Mouse (Mus musculus) ES-E14 (cell line): ENCODE measurements around the gene Amh.

Source experiments
- CHD2 ChIP-seq: IDR thresholded peaks from 2 replicates; pipeline ENCODE4 v1.6.1; 2014; ENCODE audit warnings: mild to moderate bottlenecking, low read depth, low read length, inconsistent platforms
- HCFC1 ChIP-seq: IDR thresholded peaks from 2 replicates; pipeline ENCODE4 v1.6.1; 2012; ENCODE audit warnings: low read length, inconsistent platforms, borderline replicate concordance; ENCODE audit not compliant: insufficient read depth

- no peak for TF ChIP-seq HCFC1
- TF ChIP-seq CHD2, result no peak
Measured at GRCm38 (mm10) chr10:80806341-80807056, 1.5 kb downstream of the Amh start.
